Mouse (Mus musculus) MEL (cell line): ENCODE data around the gene Dpy19l3. TPM values are rescaled to one million over a fixed set of nuclear protein-coding genes. Genes with fewer than 3 reads are reported as not detected.

ENCODE experiments used
- DNase-seq: peaks from one replicate; pipeline ENCODE4 v3.0.0; 2011; ENCODE audit warnings: low read depth, low spot score
- H3K27ac ChIP-seq: 2 replicates; pipeline ENCODE4 v1.5.1; 2012; ENCODE audit warnings: low read depth, mild to moderate bottlenecking, control low read depth, low read length, moderate library complexity; ENCODE audit not compliant: control insufficient read depth
- H3K27me3 ChIP-seq, 2 experiments: fragments of 150-350 bp in 1 of 2; sonication (generic) in 1 of 2; 2 replicates each; pipeline ENCODE4 v1.6.1; 2012; ENCODE audit warnings: low read length in 2 of 2, mild to moderate bottlenecking in 2 of 2, improper control_type of control experiment in 1 of 2, moderate library complexity in 1 of 2; ENCODE audit not compliant: insufficient read depth in 2 of 2, control insufficient read depth in 1 of 2
- H3K36me3 ChIP-seq, 2 experiments: 2 replicates each; pipeline ENCODE4 v1.6.1; 2012 to 2014; ENCODE audit warnings: low read length in 2 of 2, improper control_type of control experiment in 1 of 2, inconsistent platforms in 1 of 2, mild to moderate bottlenecking in 1 of 2; ENCODE audit not compliant: insufficient read depth in 2 of 2, control insufficient read depth in 1 of 2
- H3K4me1 ChIP-seq, 2 experiments: fragments of 150-350 bp in 1 of 2; sonication (generic) in 1 of 2; 2 replicates each; pipeline ENCODE4 v1.6.1; 2012; ENCODE audit warnings: low read length in 2 of 2, improper control_type of control experiment in 1 of 2, mild to moderate bottlenecking in 1 of 2; ENCODE audit not compliant: insufficient read depth in 2 of 2, control insufficient read depth in 1 of 2
- H3K4me3 ChIP-seq, 2 experiments: fragments of 150-350 bp in 1 of 2; sonication (generic) in 1 of 2; 2 replicates each; pipeline ENCODE4 v1.5.1; 2012; ENCODE audit warnings: low read depth in 2 of 2, low read length in 2 of 2, mild to moderate bottlenecking in 2 of 2, moderate library complexity in 2 of 2, control low read depth in 1 of 2, improper control_type of control experiment in 1 of 2; ENCODE audit not compliant: control insufficient read depth in 1 of 2, insufficient read depth in 1 of 2
- H3K79me2 ChIP-seq: 2 replicates; pipeline ENCODE4 v1.6.1; 2012; ENCODE audit warnings: mild to moderate bottlenecking, low read length, moderate library complexity; ENCODE audit not compliant: control insufficient read depth, poor library complexity, insufficient read depth
- H3K9ac ChIP-seq: 2 replicates; pipeline ENCODE4 v1.6.1; 2012; ENCODE audit warnings: low read depth, mild to moderate bottlenecking, control low read depth, low read length, moderate library complexity; ENCODE audit not compliant: control insufficient read depth, poor library complexity, severe bottlenecking
- H3K9me3 ChIP-seq: fragments of 150-350 bp; sonication (generic); replicated peaks from 2 replicates; pipeline ENCODE4 v1.6.1; 2012; ENCODE audit warnings: mild to moderate bottlenecking, low read length, improper control_type of control experiment, moderate library complexity; ENCODE audit not compliant: insufficient read depth
- EP300 ChIP-seq, 2 experiments: IDR thresholded peaks; 2 replicates each; pipeline ENCODE4 v1.6.1; 2011; ENCODE audit warnings: improper control_type of control experiment in 2 of 2, low read length in 2 of 2, low read depth in 1 of 2, mild to moderate bottlenecking in 1 of 2
- GATA1 ChIP-seq: IDR thresholded peaks from 2 replicates; pipeline ENCODE4 v1.6.1; 2011; ENCODE audit warnings: low read depth, low read length, improper control_type of control experiment
- MAX ChIP-seq: IDR thresholded peaks from 2 replicates; pipeline ENCODE4 v1.6.1; 2011; ENCODE audit warnings: low read length, improper control_type of control experiment
- MAZ ChIP-seq: IDR thresholded peaks from 2 replicates; pipeline ENCODE4 v1.6.1; 2012; ENCODE audit warnings: low read depth, mild to moderate bottlenecking, inconsistent platforms, low read length, improper control_type of control experiment
- MYC ChIP-seq: IDR thresholded peaks from 2 replicates; pipeline ENCODE4 v1.6.1; 2011; ENCODE audit warnings: low read depth, mild to moderate bottlenecking, low read length, improper control_type of control experiment, moderate library complexity
- NRF1 ChIP-seq: IDR thresholded peaks from 2 replicates; pipeline ENCODE4 v1.6.1; 2014; ENCODE audit warnings: low read depth, mild to moderate bottlenecking, inconsistent platforms, low read length, improper control_type of control experiment, moderate library complexity; ENCODE audit not compliant: poor library complexity, insufficient read depth, severe bottlenecking
- POLR2AphosphoS2 ChIP-seq: IDR thresholded peaks from 2 replicates; pipeline ENCODE4 v1.6.1; 2011; ENCODE audit warnings: low read length, improper control_type of control experiment
- RAD21 ChIP-seq: IDR thresholded peaks from 2 replicates; pipeline ENCODE4 v1.6.1; 2011; ENCODE audit warnings: mild to moderate bottlenecking, low read depth, low read length, improper control_type of control experiment
- SMC3 ChIP-seq: IDR thresholded peaks from 2 replicates; pipeline ENCODE4 v1.6.1; 2011; ENCODE audit warnings: low read depth, low read length, improper control_type of control experiment
- TAL1 ChIP-seq: IDR thresholded peaks from 2 replicates; pipeline ENCODE4 v1.6.1; 2012; ENCODE audit warnings: mild to moderate bottlenecking, inconsistent platforms, low read length, moderate library complexity, mixed read lengths
- USF1 ChIP-seq: IDR thresholded peaks from 2 replicates; pipeline ENCODE4 v1.6.1; 2014; ENCODE audit warnings: low read depth, mild to moderate bottlenecking, inconsistent platforms, low read length, improper control_type of control experiment, moderate library complexity
- polyA plus RNA-seq, 2 experiments: library from polyadenylated mRNA; stranded (reverse) in 1 of 2; unstranded in 1 of 2; fragments of >175 nt in 1 of 2; fragments of >200 nt in 1 of 2; gene quantifications; 2 replicates each; pipeline versions ENCODE4 v1.2.1 to v1.2.4; 2012; ENCODE audit warnings: low replicate concordance in 2 of 2, low read depth in 1 of 2; ENCODE audit not compliant: insufficient read length in 2 of 2, insufficient read depth in 1 of 2, missing spikeins in 1 of 2
- total RNA-seq: library from RNA; depleted of rRNA; stranded (reverse); fragments of 300-350 nt; gene quantifications from 2 replicates; pipeline ENCODE4 v1.2.3, GENCODE M21; 2012

Gene Dpy19l3
- total and polyA plus RNA-seq, 3 experiments = 7.4 to 9.9 TPM; not detected in 1

DNA sequence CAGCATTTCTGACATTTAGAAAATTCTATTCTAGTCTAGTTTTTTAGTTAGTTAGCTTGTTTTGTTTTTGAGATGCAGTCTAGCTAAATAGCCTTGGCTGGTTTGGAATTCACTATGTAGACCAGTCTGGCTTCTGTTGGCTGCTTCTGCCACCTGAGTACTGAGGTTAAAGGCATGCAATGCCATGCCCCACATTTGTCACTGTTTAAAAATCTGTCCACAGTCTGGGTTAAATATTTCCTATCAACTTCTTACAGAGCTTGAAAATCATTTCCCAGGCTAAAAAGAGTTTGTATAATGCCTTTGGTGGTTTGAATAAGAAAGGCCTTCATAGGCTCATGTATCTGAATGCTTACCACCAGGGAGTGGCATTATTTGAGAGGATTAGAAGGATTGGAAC lies 15.4 kb downstream of the Dpy19l3 start:
- TF ChIP-seq MAZ = no peak
- TF ChIP-seq POLR2AphosphoS2 = no peak
- TF ChIP-seq MYC = no peak
- TF ChIP-seq MAX = no peak
- TF ChIP-seq TAL1 = no peak
- TF ChIP-seq, all 39 proteins: peak for 0
- no peak for DNase-seq
- no peaks in the 10 kb centered on the region for H3K79me2 ChIP-seq

GRCm38 (mm10) chr7:35733313-35734050 lies 20.8 kb downstream of the Dpy19l3 start:
- TF ChIP-seq SMC3 (no peak), NRF1 (no peak), RAD21 (no peak)
- no peaks in the 10 kb centered on the region for H3K79me2 ChIP-seq
- no peaks in the 10 kb centered on the region for H3K27me3 ChIP-seq
- H3K4me1 ChIP-seq = no peaks in the 10 kb centered on the region
- no peaks in the 10 kb centered on the region for H3K9me3 ChIP-seq
- H3K9ac ChIP-seq = no peak overlapping the region
- no peak overlapping the region for H3K27ac ChIP-seq
- no peak for DNase-seq
- H3K36me3 ChIP-seq = no peaks in the 10 kb centered on the region
- no peak overlapping the region for H3K4me3 ChIP-seq

More for the DNA sequence above, 15.4 kb downstream of the Dpy19l3 start:
- H3K9ac ChIP-seq = no peak overlapping the region
- H3K27me3 ChIP-seq = no peaks in the 10 kb centered on the region
- H3K4me3 ChIP-seq = no peak overlapping the region
- no peaks in the 10 kb centered on the region for H3K36me3 ChIP-seq
- H3K4me1 ChIP-seq = no peaks in the 10 kb centered on the region
- no peak overlapping the region for H3K27ac ChIP-seq
- no peaks in the 10 kb centered on the region for H3K9me3 ChIP-seq

DNA sequence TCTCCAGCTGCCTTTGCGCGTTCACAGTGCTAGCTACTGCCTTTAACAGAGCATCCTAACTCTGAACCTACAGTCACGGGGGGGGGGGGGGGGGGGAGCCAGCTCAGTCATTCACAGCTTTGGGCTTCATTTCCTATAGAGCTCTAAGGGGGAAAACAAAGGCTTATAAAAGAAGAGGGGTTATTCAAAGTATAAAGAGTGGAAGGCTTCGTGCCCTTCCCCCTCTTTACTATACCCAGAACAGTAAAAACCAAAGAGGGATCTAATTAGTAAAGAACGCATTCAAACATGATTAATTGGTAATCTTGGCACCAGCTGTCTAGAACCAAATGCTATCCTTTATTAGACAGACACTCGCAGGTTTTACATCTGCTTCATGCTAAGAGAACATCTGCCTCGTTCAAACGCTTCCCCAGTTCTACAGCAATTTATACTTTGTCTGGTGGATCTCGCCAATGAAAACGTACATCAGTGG lies 21.6 kb downstream of the Dpy19l3 start:
- no peak overlapping the region for H3K4me3 ChIP-seq
- no peak for TF ChIP-seq GATA1
- no peak for TF ChIP-seq USF1
- no peak for TF ChIP-seq EP300 (IDR thresholded peaks at IDR 0.05; ENCODE audit: low read depth in 1 of 2, low read length in 2 of 2)
- H3K9ac ChIP-seq = no peak overlapping the region
- H3K27ac ChIP-seq = no peak overlapping the region
- H3K9me3 ChIP-seq = no peaks in the 10 kb centered on the region
- no peak for DNase-seq
- no peaks in the 10 kb centered on the region for H3K27me3 ChIP-seq
- no peaks in the 10 kb centered on the region for H3K79me2 ChIP-seq
- no peaks in the 10 kb centered on the region for H3K4me1 ChIP-seq
- no peaks in the 10 kb centered on the region for H3K36me3 ChIP-seq
